Mouse (Mus musculus): ENCODE results near the gene Ighmbp2.
A peak's percentile ranks its signal among the peaks of the same experiment; 100 is the strongest.

Ighmbp2 gene

GRCm38 (mm10) chr19:3282572-3283467 lies at the start of gene Ighmbp2, which contains the start of gene Mrpl21:
Gene Ighmbp2, minus strand, starts transcription at chr19:3283017.
Gene Mrpl21, plus strand, starts transcription at chr19:3282901.
- peak; percentile 75 for DNase-seq (ENCODE audit: low read depth)

- no peak for DNase-seq (ENCODE audit: low read depth)
Measured at GRCm38 (mm10) chr19:3326479-3327047, 43.7 kb upstream of the Ighmbp2 start.

GRCm38 (mm10) chr19:3325771-3326478 lies 43.1 kb upstream of the Ighmbp2 start:
- no peak for DNase-seq (ENCODE audit: low read depth)

GRCm38 (mm10) chr19:3324931-3325711 lies 42.3 kb upstream of the Ighmbp2 start:
- DNase-seq (ENCODE audit: low read depth), result peak; percentile 90

GRCm38 (mm10) chr19:3324271-3324811 lies 41.5 kb upstream of the Ighmbp2 start:
- peak; percentile 40 for DNase-seq (ENCODE audit: low read depth)

GRCm38 (mm10) chr19:3323753-3324270 lies 41.0 kb upstream of the Ighmbp2 start:
- no peak for DNase-seq (ENCODE audit: low read depth)

- DNase-seq (ENCODE audit: low read depth), result peak; percentile 69
Measured at GRCm38 (mm10) chr19:3323201-3323621, 40.4 kb upstream of the Ighmbp2 start.

GRCm38 (mm10) chr19:3322261-3322969 lies 39.6 kb upstream of the Ighmbp2 start, which contains the start of gene Cpt1a:
Gene Cpt1a, plus strand, starts transcription at chr19:3322334.
- peak; percentile 57 for DNase-seq (ENCODE audit: low read depth)

- DNase-seq (ENCODE audit: low read depth), result peak; percentile 35
Measured at GRCm38 (mm10) chr19:3321617-3322016, 38.8 kb upstream of the Ighmbp2 start.

- DNase-seq (ENCODE audit: low read depth), result peak; percentile 38
Measured at GRCm38 (mm10) chr19:3320801-3321200, 38.0 kb upstream of the Ighmbp2 start.

GRCm38 (mm10) chr19:3320086-3320485 lies 37.3 kb upstream of the Ighmbp2 start:
- DNase-seq (ENCODE audit: low read depth), result no peak

- DNase-seq (ENCODE audit: low read depth), result no peak
Measured at GRCm38 (mm10) chr19:3319341-3319740, 36.5 kb upstream of the Ighmbp2 start.

- no peak for DNase-seq (ENCODE audit: low read depth)
Measured at GRCm38 (mm10) chr19:3307175-3307949, 24.5 kb upstream of the Ighmbp2 start.

GRCm38 (mm10) chr19:3304017-3304416 lies 21.2 kb upstream of the Ighmbp2 start:
- DNase-seq (ENCODE audit: low read depth), result no peak

GRCm38 (mm10) chr19:3297775-3298174 lies 15.0 kb upstream of the Ighmbp2 start:
- DNase-seq (ENCODE audit: low read depth), result no peak

GRCm38 (mm10) chr19:3297034-3297433 lies 14.2 kb upstream of the Ighmbp2 start:
- no peak for DNase-seq (ENCODE audit: low read depth)

- DNase-seq (ENCODE audit: low read depth), result no peak
Measured at GRCm38 (mm10) chr19:3295245-3295644, 12.4 kb upstream of the Ighmbp2 start.

GRCm38 (mm10) chr19:3292993-3293392 lies 10.2 kb upstream of the Ighmbp2 start:
- DNase-seq (ENCODE audit: low read depth), result no peak

- DNase-seq (ENCODE audit: low read depth), result peak; percentile 23
Measured at GRCm38 (mm10) chr19:3292028-3292427, 9.2 kb upstream of the Ighmbp2 start.

- DNase-seq (ENCODE audit: low read depth), result no peak
Measured at GRCm38 (mm10) chr19:3289006-3289405, 6.2 kb upstream of the Ighmbp2 start.

Data from c-Kit-positive CD71-negative TER-119-negative erythroid progenitor cells, embryonic 14.5 days (primary cell).